Mouse (Mus musculus): ENCODE measurements around the gene Cwc15.

GRCm38 (mm10) chr9:14533659-14534058 lies 33.2 kb downstream of the Cwc15 start:
- TF ChIP-seq CTCF (IDR thresholded peaks at IDR 0.05; ENCODE audit: control insufficient read depth, insufficient read depth, insufficient read length) (no peak), USF1 (IDR thresholded peaks at IDR 0.05; ENCODE audit: low read depth) (no peak), MAX (IDR thresholded peaks at IDR 0.05) (no peak), MYOG (IDR thresholded peaks at IDR 0.05; ENCODE audit: control insufficient read depth, extremely low read depth, insufficient read length) (no peak), CEBPB (IDR thresholded peaks at IDR 0.05; ENCODE audit: low read depth) (no peak), FOSL1 (IDR thresholded peaks at IDR 0.05; ENCODE audit: insufficient read depth, low read length, poor library complexity, severe bottlenecking) (no peak), MYOD1 (IDR thresholded peaks at IDR 0.05; ENCODE audit: control insufficient read depth, insufficient read length, low read depth) (no peak)
